Mouse (Mus musculus) monocyte, adult 5-6 weeks (primary cell): ENCODE measurements around the gene Ccdc155. TPM values are rescaled to one million over a fixed set of nuclear protein-coding genes. Genes with fewer than 3 reads are reported as not detected.

Experiments used
- ATAC-seq: fragments of 153-309, 156-312 bp; replicated peaks from 2 replicates; pipeline ENCODE4 v1.8.0; 2017; ENCODE audit warnings: mild to moderate bottlenecking; ENCODE audit not compliant: low TSS enrichment, insufficient number of reproducible peaks, severe bottlenecking, poor library complexity, low FRiP score
- total RNA-seq: library from RNA; stranded (forward); fragments of 200-1000, 200-491, 200-594 nt; gene quantifications from 3 replicates; pipeline ENCODE4 v1.2.3, GENCODE M21; 2017

Ccdc155 gene
- total RNA-seq, 1 experiment from 2014 or later: not detected

- ATAC-seq: no peak; the same call in 1 of the 2 replicates
These were observed 24.9 kb upstream of the Ccdc155 start for GRCm38 (mm10) chr7:45229459-45230203.

- no peak for ATAC-seq
These were observed 24.4 kb upstream of the Ccdc155 start for GRCm38 (mm10) chr7:45229046-45229445.

- no peak for ATAC-seq
These were observed 23.9 kb upstream of the Ccdc155 start for GRCm38 (mm10) chr7:45228548-45228947.

- ATAC-seq: no peak
These were observed 21.7 kb upstream of the Ccdc155 start for GRCm38 (mm10) chr7:45226421-45226820.

- ATAC-seq: no peak
These were observed 20.1 kb upstream of the Ccdc155 start for GRCm38 (mm10) chr7:45224826-45225225.

- ATAC-seq: no peak
These were observed 17.0 kb upstream of the Ccdc155 start for GRCm38 (mm10) chr7:45221680-45222079.

- no peak for ATAC-seq
These were observed 11.9 kb upstream of the Ccdc155 start for GRCm38 (mm10) chr7:45216442-45217183.

GRCm38 (mm10) chr7:45215673-45216441, 11.2 kb upstream of the Ccdc155 start, which contains the start of gene Tead2:
Tead2 (plus strand) TSS chr7:45215753.
- ATAC-seq: no peak

GRCm38 (mm10) chr7:45213708-45214107, 9.0 kb upstream of the Ccdc155 start:
- no peak for ATAC-seq

- ATAC-seq: no peak
These were observed 7.7 kb upstream of the Ccdc155 start for GRCm38 (mm10) chr7:45212356-45212755.

- peak; percentile 64 for ATAC-seq
These were observed 7.2 kb upstream of the Ccdc155 start, which contains the start of gene Dkkl1 for GRCm38 (mm10) chr7:45211851-45212251. Dkkl1 (minus strand) TSS chr7:45212147.

- no peak for ATAC-seq
These were observed 6.4 kb upstream of the Ccdc155 start for GRCm38 (mm10) chr7:45211070-45211469.

GRCm38 (mm10) chr7:45208260-45208659, 3.6 kb upstream of the Ccdc155 start:
- ATAC-seq: no peak

- ATAC-seq: no peak
These were observed 2.0 kb downstream of the Ccdc155 start for GRCm38 (mm10) chr7:45202654-45203053.

- ATAC-seq: no peak
These were observed 5.7 kb downstream of the Ccdc155 start for GRCm38 (mm10) chr7:45198961-45199360.

- peak; percentile 60; the same call in 1 of the 2 replicates for ATAC-seq
These were observed 6.3 kb downstream of the Ccdc155 start for GRCm38 (mm10) chr7:45198435-45198834.

GRCm38 (mm10) chr7:45196994-45197393, 7.7 kb downstream of the Ccdc155 start:
- no peak for ATAC-seq

- ATAC-seq: no peak
These were observed 8.5 kb downstream of the Ccdc155 start for GRCm38 (mm10) chr7:45196176-45196535.
